Comparison of ENCODE assay signal across 24 mouse cellular contexts in genomic region chr14:122691555-122691954, GRCm38 (mm10).
DNase-seq lines count a peak whose midpoint lies in the region; ATAC-seq and TF ChIP-seq lines count a peak whose summit lies in the region.
"Had no signal": no experiment of that assay in that cellular context is flagged by ENCODE, and none has a peak within 500 bp of the region (broad histone marks: within the 10 kb centered on the region; RNA-seq: fewer than 3 reads in every experiment).

No protein-coding gene starts in this region.

- no peak for TF ChIP-seq CTCF in liver, adult 2 months (IDR thresholded peaks at IDR 0.05; ENCODE audit: low read depth, low read length)

- intact Hi-C loops in left cerebral cortex, postnatal 14 days (cut with DNase I) = no loop called here

- no peaks in the 10 kb centered on the region for H3K4me1 ChIP-seq in liver, adult 2 months (ENCODE audit: control insufficient read depth, insufficient read depth, low read length)
- no peaks in the 10 kb centered on the region; the same call in 1 of the 2 replicates for H3K4me1 ChIP-seq in liver, embryonic 15.5 days (replicated peaks)
- H3K4me1 ChIP-seq: hindbrain, embryonic 15.5 days; kidney, embryonic 15.5 days had no signal

- no peak for TF ChIP-seq POLR2A in liver, adult 2 months (IDR thresholded peaks at IDR 0.05; ENCODE audit: extremely low read depth, insufficient read depth, low read length)

- no peaks in the 10 kb centered on the region for H3K79me2 ChIP-seq in liver, adult 2 months (ENCODE audit: control insufficient read depth, insufficient read depth, low read length)

- DNase-seq in liver, adult 2 months (ENCODE audit: extremely low read depth, low read depth, low spot score) = peak; percentile 14
- no peak for DNase-seq in liver
- DNase-seq in left cerebral cortex, postnatal 14 days (ENCODE audit: low spot score in 2 of 2) = no peak
- no peak for DNase-seq in embryo, embryonic 9.5 days (ENCODE audit: extremely low spot score)
- DNase-seq: adrenal gland, postnatal 25 days; cerebellum, adult 18-20 months; cerebellum, postnatal 10 days; forebrain, postnatal 0 days; gastrocnemius, postnatal 10 days; heart, postnatal 14 days; kidney, adult 18-20 months; kidney, postnatal 25 days; lung, embryonic 14.5 days; lung, postnatal 14 days had no signal

- no peaks in the 10 kb centered on the region for H3K27me3 ChIP-seq in liver, adult 2 months (ENCODE audit: control insufficient read depth, insufficient read depth, low read length)
- H3K27me3 ChIP-seq in liver, embryonic 15.5 days = no peaks in the 10 kb centered on the region
- H3K27me3 ChIP-seq: embryonic facial prominence, embryonic 12.5 days; hindbrain, embryonic 15.5 days; kidney, embryonic 15.5 days; limb, embryonic 13.5 days; midbrain, embryonic 13.5 days had no signal

- no peak overlapping the region for H3K4me3 ChIP-seq in liver, adult 2 months (ENCODE audit: insufficient read depth, low read depth, low read length)
- no peak overlapping the region for H3K4me3 ChIP-seq in liver, embryonic 15.5 days (replicated peaks)
- H3K4me3 ChIP-seq: embryonic facial prominence, embryonic 12.5 days; hindbrain, embryonic 10.5 days; hindbrain, embryonic 15.5 days; kidney, embryonic 15.5 days; left cerebral cortex, adult 2 months; limb, embryonic 13.5 days; midbrain, embryonic 13.5 days had no signal

- H3K9me3 ChIP-seq in liver, embryonic 15.5 days (replicated peaks) = no peaks in the 10 kb centered on the region
- H3K9me3 ChIP-seq: embryonic facial prominence, embryonic 12.5 days; hindbrain, embryonic 10.5 days; hindbrain, embryonic 15.5 days; kidney, embryonic 15.5 days; limb, embryonic 13.5 days; midbrain, embryonic 13.5 days had no signal

- no peak overlapping the region for H3K27ac ChIP-seq in liver, adult 2 months (replicated peaks; ENCODE audit: insufficient read depth, low read depth, low read length)
- no peak overlapping the region for H3K27ac ChIP-seq in liver, embryonic 15.5 days (replicated peaks)
- H3K27ac ChIP-seq: embryonic facial prominence, embryonic 12.5 days; hindbrain, embryonic 10.5 days; hindbrain, embryonic 15.5 days; kidney, embryonic 15.5 days; left cerebral cortex, adult 2 months; limb, embryonic 13.5 days; midbrain, embryonic 13.5 days had no signal

- peaks cover 32% of the 10 kb centered on the region for H3K36me3 ChIP-seq in liver, adult 2 months (ENCODE audit: control insufficient read depth, insufficient read depth, low read length)
- H3K36me3 ChIP-seq in liver, embryonic 15.5 days (replicated peaks) = no peaks in the 10 kb centered on the region
- H3K36me3 ChIP-seq: embryonic facial prominence, embryonic 12.5 days; kidney, embryonic 15.5 days; limb, embryonic 13.5 days had no signal

- no peak overlapping the region for H3K9ac ChIP-seq in liver, adult 2 months (ENCODE audit: low read depth, low read length)
- H3K9ac ChIP-seq in liver, embryonic 15.5 days = no peak overlapping the region
- H3K9ac ChIP-seq: embryonic facial prominence, embryonic 12.5 days; forebrain, postnatal 0 days; hindbrain, embryonic 15.5 days; kidney, embryonic 15.5 days; limb, embryonic 13.5 days; lung, embryonic 14.5 days; midbrain, embryonic 13.5 days had no signal

- H3K4me2 ChIP-seq in liver, embryonic 15.5 days = no peak overlapping the region
- H3K4me2 ChIP-seq: embryonic facial prominence, embryonic 12.5 days; hindbrain, embryonic 15.5 days; kidney, embryonic 15.5 days; limb, embryonic 13.5 days; lung, embryonic 14.5 days; midbrain, embryonic 13.5 days had no signal

- WGBS in liver, adult 2 months = 98% methylated on average over 1 of the region's 1 CpGs
- 69% methylated on average over 1 of the region's 1 CpGs for WGBS in liver, embryonic 15.5 days (ENCODE audit: insufficient replicate concordance)

- peak; percentile 76 for ATAC-seq in erythroblast, adult 5-6 weeks (replicated peaks; ENCODE audit: low FRiP score, poor library complexity, severe bottlenecking)
- ATAC-seq in liver, embryonic 15.5 days (ENCODE audit: insufficient read depth) = peak; percentile 60; the same call in 1 of the 2 replicates
- no peak for ATAC-seq in inflammation-experienced regulatory T-cells, adult 6 months
- ATAC-seq: forebrain, postnatal 0 days; midbrain, embryonic 13.5 days had no signal
